Mouse (Mus musculus): ENCODE measurements around the gene E130114P18Rik. TPM values are rescaled to one million over a fixed set of nuclear protein-coding genes. Genes with fewer than 3 reads are reported as not detected.

E130114P18Rik gene
- polyA plus RNA-seq, 1 experiment from 2014 or later: 2.7 TPM

- H3K4me3 ChIP-seq: peak overlapping the region; percentile 62
- WGBS: 0% methylated on average over 14 of the region's 14 CpGs
- H3K27me3 ChIP-seq (ENCODE audit: low read depth, poor library complexity, severe bottlenecking): peaks cover 66% of the 10 kb centered on the region
- peaks cover 55% of the 10 kb centered on the region for H3K4me1 ChIP-seq
- peak; percentile 80 for DNase-seq (ENCODE audit: low spot score)
- H3K36me3 ChIP-seq: no peaks in the 10 kb centered on the region
- peak overlapping the region; percentile 89 for H3K27ac ChIP-seq (replicated peaks)
- no peaks in the 10 kb centered on the region for H3K9me3 ChIP-seq (replicated peaks)
Measured at GRCm38 (mm10) chr4:97773110-97773593, 4.7 kb downstream of the E130114P18Rik start.

GRCm38 (mm10) chr4:97772641-97773040 is 5.2 kb downstream of the E130114P18Rik start, which contains the start of gene Nfia:
Gene Nfia, plus strand, starts transcription at chr4:97772734.
- no peak for DNase-seq (ENCODE audit: low spot score)
- Histone ChIP-seq H3K27me3 (ENCODE audit: low read depth, poor library complexity, severe bottlenecking) (peaks cover 60% of the 10 kb centered on the region), H3K4me1 (peaks cover 50% of the 10 kb centered on the region), H3K4me3 (peak within 1 kb of the TSS; percentile 62), H3K9me3 (replicated peaks) (no peaks in the 10 kb centered on the region), H3K27ac (replicated peaks) (peak within 1 kb of the TSS; percentile 89), H3K36me3 (no peaks in the 10 kb centered on the region)
- under 1% methylated on average over 9 of the region's 9 CpGs for WGBS

GRCm38 (mm10) chr4:97772084-97772484 is 5.8 kb downstream of the E130114P18Rik start:
- under 1% methylated on average over 25 of the region's 25 CpGs for WGBS
- Histone ChIP-seq H3K27ac (replicated peaks) (peak overlapping the region; percentile 89), H3K4me1 (peaks cover 45% of the 10 kb centered on the region), H3K27me3 (ENCODE audit: low read depth, poor library complexity, severe bottlenecking) (peaks cover 55% of the 10 kb centered on the region), H3K36me3 (no peaks in the 10 kb centered on the region), H3K9me3 (replicated peaks) (no peaks in the 10 kb centered on the region), H3K4me3 (peak overlapping the region; percentile 62)
- DNase-seq (ENCODE audit: low spot score): peak; percentile 97

- peak overlapping the region; percentile 62 for H3K4me3 ChIP-seq
- H3K4me1 ChIP-seq: peaks cover 38% of the 10 kb centered on the region
- peaks cover 50% of the 10 kb centered on the region for H3K27me3 ChIP-seq (ENCODE audit: low read depth, poor library complexity, severe bottlenecking)
- peak overlapping the region; percentile 89 for H3K27ac ChIP-seq (replicated peaks)
- WGBS: 19% methylated on average over 5 of the region's 5 CpGs
- no peaks in the 10 kb centered on the region for H3K9me3 ChIP-seq (replicated peaks)
- H3K36me3 ChIP-seq: no peaks in the 10 kb centered on the region
- no peak for DNase-seq (ENCODE audit: low spot score)
Measured at GRCm38 (mm10) chr4:97771426-97771825, 6.5 kb downstream of the E130114P18Rik start.

GRCm38 (mm10) chr4:97769861-97770260 is 8.0 kb downstream of the E130114P18Rik start:
- Histone ChIP-seq H3K36me3 (no peaks in the 10 kb centered on the region), H3K4me1 (peaks cover 25% of the 10 kb centered on the region), H3K9me3 (replicated peaks) (no peaks in the 10 kb centered on the region), H3K27me3 (ENCODE audit: low read depth, poor library complexity, severe bottlenecking) (peaks cover 48% of the 10 kb centered on the region), H3K4me3 (no peak overlapping the region), H3K27ac (replicated peaks) (no peak overlapping the region)
- no CpG with 5 or more reads among the region's 1 CpGs for WGBS
- no peak for DNase-seq (ENCODE audit: low spot score)

- no peaks in the 10 kb centered on the region for H3K36me3 ChIP-seq
- no peak overlapping the region for H3K27ac ChIP-seq (replicated peaks)
- no peak for DNase-seq (ENCODE audit: low spot score)
- H3K4me3 ChIP-seq: no peak overlapping the region
- peaks cover 55% of the 10 kb centered on the region for H3K27me3 ChIP-seq (ENCODE audit: low read depth, poor library complexity, severe bottlenecking)
- no peaks in the 10 kb centered on the region for H3K9me3 ChIP-seq (replicated peaks)
- peaks cover 10% of the 10 kb centered on the region; the same call in 1 of the 2 replicates for H3K4me1 ChIP-seq
- 91% methylated on average over 5 of the region's 5 CpGs for WGBS
Measured at GRCm38 (mm10) chr4:97767516-97767915, 10.4 kb downstream of the E130114P18Rik start.

- no peak overlapping the region for H3K27ac ChIP-seq (replicated peaks)
- WGBS: 76% methylated on average over 4 of the region's 4 CpGs
- no peak for DNase-seq (ENCODE audit: low spot score)
- no peak overlapping the region for H3K4me3 ChIP-seq
- peaks cover 60% of the 10 kb centered on the region for H3K27me3 ChIP-seq (ENCODE audit: low read depth, poor library complexity, severe bottlenecking)
- no peaks in the 10 kb centered on the region for H3K9me3 ChIP-seq (replicated peaks)
- H3K4me1 ChIP-seq: peaks cover 8% of the 10 kb centered on the region; the same call in 1 of the 2 replicates
- H3K36me3 ChIP-seq: no peaks in the 10 kb centered on the region
Measured at GRCm38 (mm10) chr4:97767025-97767424, 10.9 kb downstream of the E130114P18Rik start.

GRCm38 (mm10) chr4:97766100-97766499 is 11.8 kb downstream of the E130114P18Rik start:
- H3K36me3 ChIP-seq: no peaks in the 10 kb centered on the region
- no peak overlapping the region for H3K4me3 ChIP-seq
- no peak overlapping the region for H3K27ac ChIP-seq (replicated peaks)
- DNase-seq (ENCODE audit: low spot score): no peak
- WGBS: 92% methylated on average over 3 of the region's 3 CpGs
- peaks cover 70% of the 10 kb centered on the region for H3K27me3 ChIP-seq (ENCODE audit: low read depth, poor library complexity, severe bottlenecking)
- H3K4me1 ChIP-seq: no peaks in the 10 kb centered on the region
- no peaks in the 10 kb centered on the region for H3K9me3 ChIP-seq (replicated peaks)

- 86% methylated on average over 4 of the region's 4 CpGs for WGBS
- H3K36me3 ChIP-seq: no peaks in the 10 kb centered on the region
- no peak overlapping the region for H3K4me3 ChIP-seq
- no peaks in the 10 kb centered on the region for H3K4me1 ChIP-seq
- no peak overlapping the region for H3K27ac ChIP-seq (replicated peaks)
- H3K9me3 ChIP-seq (replicated peaks): no peaks in the 10 kb centered on the region
- peaks cover 70% of the 10 kb centered on the region for H3K27me3 ChIP-seq (ENCODE audit: low read depth, poor library complexity, severe bottlenecking)
- no peak for DNase-seq (ENCODE audit: low spot score)
Measured at GRCm38 (mm10) chr4:97765341-97766020, 12.4 kb downstream of the E130114P18Rik start.

- no peak overlapping the region for H3K4me3 ChIP-seq
- no peak overlapping the region for H3K27ac ChIP-seq (replicated peaks)
- H3K27me3 ChIP-seq (ENCODE audit: low read depth, poor library complexity, severe bottlenecking): peaks cover 70% of the 10 kb centered on the region
- no peaks in the 10 kb centered on the region for H3K9me3 ChIP-seq (replicated peaks)
- DNase-seq (ENCODE audit: low spot score): no peak
- WGBS: 35% methylated on average over 4 of the region's 4 CpGs
- no peaks in the 10 kb centered on the region for H3K36me3 ChIP-seq
- H3K4me1 ChIP-seq: no peaks in the 10 kb centered on the region
Measured at GRCm38 (mm10) chr4:97764616-97765015, 13.3 kb downstream of the E130114P18Rik start.

GRCm38 (mm10) chr4:97758661-97759060 is 19.2 kb downstream of the E130114P18Rik start:
- no peak overlapping the region for H3K27ac ChIP-seq (replicated peaks)
- 8% methylated on average over 3 of the region's 3 CpGs for WGBS
- H3K4me3 ChIP-seq: peak overlapping the region; percentile 55
- DNase-seq (ENCODE audit: low spot score): no peak
- H3K9me3 ChIP-seq (replicated peaks): no peaks in the 10 kb centered on the region
- no peaks in the 10 kb centered on the region for H3K36me3 ChIP-seq
- peaks cover 100% of the 10 kb centered on the region for H3K27me3 ChIP-seq (ENCODE audit: low read depth, poor library complexity, severe bottlenecking)
- peaks cover 30% of the 10 kb centered on the region for H3K4me1 ChIP-seq

- Histone ChIP-seq H3K27me3 (ENCODE audit: low read depth, poor library complexity, severe bottlenecking) (peaks cover 100% of the 10 kb centered on the region), H3K36me3 (no peaks in the 10 kb centered on the region), H3K27ac (replicated peaks) (peak overlapping the region; percentile 69), H3K4me1 (peaks cover 32% of the 10 kb centered on the region), H3K9me3 (replicated peaks) (no peaks in the 10 kb centered on the region), H3K4me3 (peak overlapping the region; percentile 55)
- peak; percentile 55 for DNase-seq (ENCODE audit: low spot score)
- WGBS: under 1% methylated on average over 14 of the region's 14 CpGs
Measured at GRCm38 (mm10) chr4:97757978-97758461, 19.9 kb downstream of the E130114P18Rik start.

All from midbrain, embryonic 10.5 days (tissue).